Mouse (Mus musculus) heart, embryonic 14.5 days (tissue): ENCODE measurements at regions not wholly inside any gene's neighbourhood (a gene's known extent, or its start where the extent isn't known, plus 50 kb on each side); places are given as distances from the start of the nearest gene placed in this dataset.
"Not testable (repeated sequence)": the region's sequence is repeated elsewhere in the genome, so short reads cannot be mapped to it uniquely, and the experiment has no call there.

Experiments used
- ATAC-seq: fragments of 200-750 bp; cut with Nextera tagmentation; 2 replicates; pipeline ENCODE4 v1.8.0; 2017; ENCODE audit warnings: low read depth, moderate TSS enrichment; ENCODE audit not compliant: insufficient number of reproducible peaks, insufficient read depth, low FRiP score
- H3K27ac ChIP-seq, 2 experiments: fragments of 200-500 bp in 1 of 2; fragments of 300-500 bp in 1 of 2; sonication (generic) in 1 of 2; replicated peaks in 1 of 2; 2 replicates each; pipeline ENCODE4 v1.5.1; 2012 to 2014; ENCODE audit warnings: low read depth in 2 of 2, low read length in 2 of 2, control low read depth in 1 of 2, mild to moderate bottlenecking in 1 of 2, mixed read lengths in 1 of 2; ENCODE audit not compliant: control insufficient read depth in 1 of 2, insufficient read depth in 1 of 2
- H3K27me3 ChIP-seq: fragments of 300-500 bp; sonication (generic); 2 replicates; pipeline ENCODE4 v1.6.1; 2014; ENCODE audit warnings: mild to moderate bottlenecking, low read length, control low read depth; ENCODE audit not compliant: control insufficient read depth, insufficient read depth
- H3K36me3 ChIP-seq: fragments of 300-500 bp; sonication (generic); 2 replicates; pipeline ENCODE4 v1.6.1; 2014; ENCODE audit warnings: mild to moderate bottlenecking, control low read depth, low read length, mixed read lengths; ENCODE audit not compliant: control insufficient read depth, insufficient read depth
- H3K4me1 ChIP-seq, 2 experiments: fragments of 200-500 bp in 1 of 2; fragments of 300-500 bp in 1 of 2; sonication (generic) in 1 of 2; 2 replicates each; pipeline ENCODE4 v1.6.1; 2012 to 2014; ENCODE audit warnings: low read length in 2 of 2, control low read depth in 1 of 2, mixed read lengths in 1 of 2; ENCODE audit not compliant: control insufficient read depth in 2 of 2, insufficient read depth in 2 of 2
- H3K4me2 ChIP-seq: fragments of 300-500 bp; sonication (generic); 2 replicates; pipeline ENCODE4 v1.6.1; 2014; ENCODE audit warnings: mild to moderate bottlenecking, low read length
- H3K4me3 ChIP-seq, 2 experiments: fragments of 200-500 bp in 1 of 2; fragments of 300-500 bp in 1 of 2; sonication (generic) in 1 of 2; 2 replicates each; pipeline ENCODE4 v1.5.1; 2012 to 2014; ENCODE audit warnings: low read length in 2 of 2, mild to moderate bottlenecking in 2 of 2, control low read depth in 1 of 2, low read depth in 1 of 2, moderate library complexity in 1 of 2; ENCODE audit not compliant: control insufficient read depth in 1 of 2, insufficient read depth in 1 of 2
- H3K9ac ChIP-seq: fragments of 300-500 bp; sonication (generic); 2 replicates; pipeline ENCODE4 v1.6.1; 2014; ENCODE audit warnings: mild to moderate bottlenecking, low read length
- H3K9me3 ChIP-seq: fragments of 300-500 bp; sonication (generic); 2 replicates; pipeline ENCODE4 v1.6.1; 2016; ENCODE audit warnings: low read length, control low read depth; ENCODE audit not compliant: control insufficient read depth
- WGBS: fragments of 180-500 bp; shearing (Covaris S2); extraction: QIAGEN DNeasy Blood & Tissue Kit; methylation state at CpG from one replicate; pipeline ENCODE4 v1.1.7; 2014; 5-methylcytosine and 5-hydroxymethylcytosine counted together

DNA sequence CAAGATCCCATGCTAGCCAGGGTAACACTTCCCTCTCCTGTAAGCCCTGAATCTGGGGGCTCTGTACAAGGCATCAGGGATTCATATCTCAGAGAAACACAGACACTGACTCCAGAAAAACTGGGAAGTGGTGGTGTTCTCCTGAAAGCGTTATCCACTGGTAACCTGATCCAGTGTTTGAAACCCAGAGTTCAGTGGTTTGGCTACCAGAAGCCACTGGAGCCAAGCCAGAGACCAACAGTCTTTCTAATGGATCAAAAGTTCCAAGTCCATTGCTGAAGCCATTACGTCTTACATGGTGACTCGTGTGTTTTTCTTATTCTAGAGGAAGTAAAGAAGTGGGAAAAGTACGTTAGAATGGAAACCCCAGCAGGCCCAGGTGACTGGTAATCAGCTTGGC lies 125.6 kb downstream of the Dad1 start:
- Histone ChIP-seq H3K36me3 (no peaks in the 10 kb centered on the region), H3K4me2 (no peak overlapping the region), H3K9me3 (no peaks in the 10 kb centered on the region), H3K27me3 (no peaks in the 10 kb centered on the region), H3K9ac (no peak overlapping the region), H3K4me3 (no peak overlapping the region), H3K4me1 (peaks cover 5 to 15% of the 10 kb centered on the region in 2 experiments), H3K27ac (no peak overlapping the region)
- ATAC-seq: no peak
- WGBS: 61% methylated on average over 4 of the region's 4 CpGs

DNA sequence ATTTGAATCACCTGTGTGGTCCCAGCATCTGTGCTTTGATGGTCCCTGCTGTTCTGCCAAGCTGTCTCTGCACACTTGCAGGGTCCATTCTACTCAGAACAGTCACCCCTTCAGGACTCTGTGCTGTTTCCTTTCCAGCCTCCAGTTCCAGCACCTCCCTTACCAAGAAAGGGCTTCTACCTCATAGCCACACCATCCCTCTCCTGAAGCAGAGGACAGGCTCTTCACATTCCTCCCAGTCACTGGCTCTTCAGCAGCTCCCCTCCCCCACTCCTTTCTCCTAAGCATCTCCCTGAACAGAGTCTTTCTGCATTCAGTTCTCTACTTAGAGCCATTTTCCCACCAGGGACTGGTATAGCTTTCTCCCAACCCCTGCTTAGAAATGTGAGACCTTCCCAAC lies 128.4 kb downstream of the Dad1 start:
- H3K9me3 ChIP-seq: no peaks in the 10 kb centered on the region
- peaks cover 5 to 22% of the 10 kb centered on the region in 2 experiments for H3K4me1 ChIP-seq
- ATAC-seq: no peak
- H3K36me3 ChIP-seq: no peaks in the 10 kb centered on the region
- no peak overlapping the region for H3K4me2 ChIP-seq
- no peak overlapping the region for H3K27ac ChIP-seq
- no peaks in the 10 kb centered on the region for H3K27me3 ChIP-seq
- no peak overlapping the region for H3K9ac ChIP-seq
- no peak overlapping the region for H3K4me3 ChIP-seq

DNA sequence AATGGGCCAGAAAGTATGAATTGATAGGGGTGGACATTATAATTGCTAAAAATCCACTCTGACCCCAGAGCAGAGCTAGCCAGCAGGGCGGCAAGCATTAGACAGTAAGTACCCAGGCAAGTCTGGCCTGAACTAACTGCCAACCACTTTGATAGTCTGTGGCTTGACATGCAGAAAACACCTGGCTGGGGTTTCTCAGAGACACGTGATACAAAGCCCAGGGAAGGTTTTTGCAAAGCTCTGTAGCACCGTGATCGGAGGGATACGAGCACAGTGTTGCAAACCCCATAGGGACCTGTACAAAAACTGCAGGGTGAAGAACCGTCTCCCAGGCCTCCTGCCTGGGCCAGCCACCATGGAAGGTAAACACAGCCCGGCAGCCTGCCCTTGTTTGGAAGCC lies 131.9 kb downstream of the Dad1 start:
- H3K9me3 ChIP-seq: no peaks in the 10 kb centered on the region
- no peak overlapping the region for H3K27ac ChIP-seq
- no peak overlapping the region for H3K4me3 ChIP-seq
- no peak overlapping the region for H3K9ac ChIP-seq
- no peaks in the 10 kb centered on the region for H3K36me3 ChIP-seq
- WGBS: 53% methylated on average over 7 of the region's 7 CpGs
- no peaks in the 10 kb centered on the region for H3K27me3 ChIP-seq
- no peak overlapping the region for H3K4me2 ChIP-seq
- peaks cover 5 to 22% of the 10 kb centered on the region in 2 experiments for H3K4me1 ChIP-seq
- ATAC-seq: no peak

DNA sequence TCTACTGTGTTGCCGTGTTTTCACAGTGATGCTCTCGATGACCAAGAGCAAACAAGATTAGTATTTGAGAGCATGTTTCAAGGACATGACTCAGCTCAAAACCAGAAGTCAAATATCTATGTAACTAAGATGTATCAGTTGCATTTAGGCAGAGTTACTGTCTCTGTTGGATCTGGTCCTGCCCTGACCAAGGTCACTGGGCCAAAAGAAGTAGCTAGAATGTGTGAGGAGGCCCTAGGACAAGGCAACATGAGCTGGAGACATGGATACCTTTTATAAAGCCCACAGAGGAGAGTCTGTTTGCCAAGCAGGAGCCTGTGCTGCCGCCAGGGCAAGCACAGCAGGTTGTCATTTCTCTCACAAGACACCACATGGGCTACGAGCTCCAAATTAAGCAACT lies 132.6 kb downstream of the Dad1 start:
- WGBS: 76% methylated on average over 4 of the region's 4 CpGs
- H3K4me1 ChIP-seq: peaks cover 5 to 21% of the 10 kb centered on the region in 2 experiments
- no peak overlapping the region for H3K4me2 ChIP-seq
- H3K36me3 ChIP-seq: no peaks in the 10 kb centered on the region
- no peak overlapping the region for H3K27ac ChIP-seq
- H3K9me3 ChIP-seq: no peaks in the 10 kb centered on the region
- H3K27me3 ChIP-seq: no peaks in the 10 kb centered on the region
- H3K9ac ChIP-seq: no peak overlapping the region
- ATAC-seq: no peak
- no peak overlapping the region for H3K4me3 ChIP-seq

DNA sequence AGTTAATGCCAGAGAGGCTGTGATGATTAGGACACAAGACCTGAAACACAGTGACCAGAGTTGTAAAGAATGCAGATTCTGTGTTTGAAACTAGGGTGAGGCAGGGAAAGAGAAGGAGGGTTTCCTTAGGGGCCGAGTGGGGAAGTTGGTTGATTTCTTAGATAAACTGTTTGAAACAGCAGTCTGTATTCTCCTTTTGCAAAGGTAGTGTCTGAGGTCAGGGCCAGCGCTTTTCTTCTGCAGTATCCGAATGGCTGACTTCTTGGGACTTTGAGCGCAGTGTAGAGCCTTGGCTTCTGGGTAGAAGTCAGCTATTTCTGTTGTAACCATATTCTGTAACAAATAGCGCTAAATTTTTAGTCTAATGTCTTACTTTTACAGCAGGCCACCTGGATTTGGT lies 133.7 kb downstream of the Dad1 start:
- no peak for ATAC-seq
- H3K4me1 ChIP-seq: peaks cover 0 to 9% of the 10 kb centered on the region in 2 experiments; a peak in 2 of 4 replicates
- no peaks in the 10 kb centered on the region for H3K9me3 ChIP-seq
- H3K27ac ChIP-seq: no peak overlapping the region
- no peaks in the 10 kb centered on the region for H3K27me3 ChIP-seq
- H3K4me2 ChIP-seq: no peak overlapping the region
- no peak overlapping the region for H3K9ac ChIP-seq
- H3K4me3 ChIP-seq: no peak overlapping the region
- H3K36me3 ChIP-seq: no peaks in the 10 kb centered on the region
- 85% methylated on average over 5 of the region's 5 CpGs for WGBS

DNA sequence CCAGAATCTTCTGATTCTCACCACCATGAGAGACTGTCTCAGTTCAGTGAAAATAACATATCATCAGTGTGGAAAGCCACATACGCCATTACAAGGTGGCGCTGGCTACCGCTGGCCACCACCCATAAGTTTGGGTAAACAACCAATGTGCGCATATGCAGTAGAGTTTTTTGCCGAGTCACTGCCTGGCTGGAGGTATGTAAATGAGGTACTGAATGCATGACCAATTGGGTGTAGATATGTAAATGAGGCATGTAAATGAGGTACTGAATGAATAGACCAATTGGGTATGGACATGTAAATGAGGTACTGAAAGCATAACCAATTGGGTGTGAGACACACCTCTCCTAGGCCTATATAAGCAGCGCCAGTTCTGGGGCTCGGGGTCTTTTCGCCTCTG lies 136.3 kb downstream of the Dad1 start:
- not testable (repeated sequence) for H3K4me2 ChIP-seq, H3K27me3 ChIP-seq, H3K4me3 ChIP-seq, H3K27ac ChIP-seq, ATAC-seq, H3K4me1 ChIP-seq, H3K9ac ChIP-seq, H3K36me3 ChIP-seq, H3K9me3 ChIP-seq
- WGBS: 96% methylated on average over 8 of the region's 8 CpGs

DNA sequence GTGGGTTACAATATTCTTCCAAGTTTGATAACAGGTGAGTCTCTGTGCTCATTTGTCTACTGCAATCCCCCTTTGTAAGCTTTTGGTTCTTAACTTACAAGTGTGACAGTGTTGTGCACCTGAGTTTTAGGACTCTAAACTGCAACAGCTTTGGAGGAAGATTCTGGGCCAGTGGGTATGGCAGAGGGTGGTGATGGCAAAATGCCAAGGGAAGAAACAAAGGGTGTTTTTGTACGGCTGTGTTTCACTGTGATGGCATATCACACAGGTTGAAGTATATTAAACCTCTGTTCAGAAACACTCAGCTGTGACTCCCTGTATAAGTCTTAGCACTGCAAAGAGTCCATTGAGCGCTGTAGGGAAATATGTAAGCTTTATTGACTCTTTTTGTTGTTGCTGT lies 140.7 kb downstream of the Dad1 start:
- no peak overlapping the region for H3K27ac ChIP-seq
- no peaks in the 10 kb centered on the region for H3K36me3 ChIP-seq
- no peak for ATAC-seq
- peaks cover 6 to 12% of the 10 kb centered on the region in 2 experiments for H3K4me1 ChIP-seq
- no peak overlapping the region for H3K4me2 ChIP-seq
- H3K9ac ChIP-seq: no peak overlapping the region
- 64% methylated on average over 2 of the region's 2 CpGs for WGBS
- H3K27me3 ChIP-seq: no peaks in the 10 kb centered on the region
- no peak overlapping the region for H3K4me3 ChIP-seq
- H3K9me3 ChIP-seq: no peaks in the 10 kb centered on the region

DNA sequence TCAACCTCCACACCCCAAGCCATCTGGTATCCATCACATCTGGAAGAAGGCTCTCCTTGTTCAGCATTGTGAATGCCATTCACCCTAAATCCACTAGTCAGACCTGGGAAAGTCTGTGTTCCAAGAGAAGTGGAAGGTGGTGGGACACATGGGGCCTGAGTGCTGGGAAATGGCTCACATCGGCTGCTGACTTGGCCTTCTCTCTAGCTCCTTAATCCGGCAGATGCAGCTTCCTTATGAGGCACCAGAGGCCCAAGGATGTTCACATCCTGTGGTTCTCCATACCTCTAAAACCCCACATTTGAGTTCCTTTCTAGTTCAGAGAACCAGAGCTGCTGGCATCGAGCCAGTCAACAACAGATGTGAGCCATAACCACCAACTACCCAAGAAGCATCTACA lies 142.9 kb downstream of the Dad1 start:
- 71% methylated on average over 3 of the region's 3 CpGs for WGBS
- H3K9ac ChIP-seq: no peak overlapping the region

More for the DNA sequence above, 142.9 kb downstream of the Dad1 start:
- Histone ChIP-seq H3K9me3 (no peaks in the 10 kb centered on the region), H3K4me2 (no peak overlapping the region), H3K4me1 (peaks cover 6 to 23% of the 10 kb centered on the region in 2 experiments), H3K27ac (no peak overlapping the region), H3K27me3 (no peaks in the 10 kb centered on the region), H3K4me3 (no peak overlapping the region), H3K36me3 (no peaks in the 10 kb centered on the region)
- no peak for ATAC-seq
